Mouse (Mus musculus) ovary, adult 10 weeks (tissue): ENCODE data around the gene Lrrc8d. TPM values are rescaled to one million over a fixed set of nuclear protein-coding genes. Genes with fewer than 3 reads are reported as not detected.

Experiments
- polyA plus RNA-seq: library from polyadenylated mRNA; stranded (reverse); fragments of 350-450 nt; fragmentation: Illumina TruSeq; extraction: RNeasy Lipid Tissue Mini Kit (QIAGEN cat#74804); gene quantifications from one replicate; pipeline ENCODE4 v1.2.3, GENCODE M21; 2014

Lrrc8d gene
- 25.4 TPM for polyA plus RNA-seq

DNA sequence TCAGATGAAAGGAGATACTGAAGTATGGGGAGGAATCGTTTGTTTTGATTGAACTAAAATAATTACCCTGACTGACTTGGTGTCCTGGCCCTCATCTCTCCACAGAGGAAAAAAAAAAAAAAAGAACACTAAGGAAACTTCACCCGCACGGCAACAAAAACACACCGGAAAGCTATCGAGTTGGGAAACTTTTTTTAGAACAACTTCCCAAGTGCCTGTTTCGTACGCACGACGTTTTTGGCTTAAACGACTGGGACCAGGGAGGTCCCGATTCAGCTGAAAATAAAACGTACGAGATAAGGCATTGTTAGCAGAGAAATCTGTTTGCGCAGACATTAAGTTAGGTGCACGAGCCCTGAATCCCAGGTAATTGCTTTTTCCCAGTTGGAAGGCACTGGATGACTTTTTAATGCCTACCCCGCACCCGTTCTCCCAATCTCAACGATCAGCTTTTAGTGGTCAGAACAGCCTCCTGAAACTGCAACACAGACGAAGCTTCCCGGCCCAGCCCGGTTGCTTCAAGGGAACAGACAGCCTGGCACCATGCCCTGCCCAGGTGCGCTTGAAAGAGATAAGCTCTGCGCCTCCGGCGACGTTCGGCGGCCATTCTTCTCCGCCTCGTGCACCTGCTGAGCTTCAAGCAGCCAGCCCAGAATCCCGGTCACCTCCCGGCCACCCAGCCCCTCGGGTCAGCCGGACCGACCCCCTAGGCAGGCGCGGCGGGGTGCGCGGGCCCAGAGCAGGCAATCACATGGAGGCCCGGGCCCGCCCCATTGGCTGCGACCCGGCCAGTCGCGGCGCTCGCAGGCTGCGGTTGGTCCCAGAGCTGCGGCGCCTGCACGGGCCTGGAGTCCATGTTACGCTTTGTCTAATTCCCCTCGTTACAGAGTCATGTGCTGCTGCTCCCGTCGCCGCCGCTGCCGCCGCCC, at the start of gene Lrrc8d:
Gene Lrrc8d, plus strand, starts transcription at position 829 of the 929 bp plus-strand sequence.

DNA sequence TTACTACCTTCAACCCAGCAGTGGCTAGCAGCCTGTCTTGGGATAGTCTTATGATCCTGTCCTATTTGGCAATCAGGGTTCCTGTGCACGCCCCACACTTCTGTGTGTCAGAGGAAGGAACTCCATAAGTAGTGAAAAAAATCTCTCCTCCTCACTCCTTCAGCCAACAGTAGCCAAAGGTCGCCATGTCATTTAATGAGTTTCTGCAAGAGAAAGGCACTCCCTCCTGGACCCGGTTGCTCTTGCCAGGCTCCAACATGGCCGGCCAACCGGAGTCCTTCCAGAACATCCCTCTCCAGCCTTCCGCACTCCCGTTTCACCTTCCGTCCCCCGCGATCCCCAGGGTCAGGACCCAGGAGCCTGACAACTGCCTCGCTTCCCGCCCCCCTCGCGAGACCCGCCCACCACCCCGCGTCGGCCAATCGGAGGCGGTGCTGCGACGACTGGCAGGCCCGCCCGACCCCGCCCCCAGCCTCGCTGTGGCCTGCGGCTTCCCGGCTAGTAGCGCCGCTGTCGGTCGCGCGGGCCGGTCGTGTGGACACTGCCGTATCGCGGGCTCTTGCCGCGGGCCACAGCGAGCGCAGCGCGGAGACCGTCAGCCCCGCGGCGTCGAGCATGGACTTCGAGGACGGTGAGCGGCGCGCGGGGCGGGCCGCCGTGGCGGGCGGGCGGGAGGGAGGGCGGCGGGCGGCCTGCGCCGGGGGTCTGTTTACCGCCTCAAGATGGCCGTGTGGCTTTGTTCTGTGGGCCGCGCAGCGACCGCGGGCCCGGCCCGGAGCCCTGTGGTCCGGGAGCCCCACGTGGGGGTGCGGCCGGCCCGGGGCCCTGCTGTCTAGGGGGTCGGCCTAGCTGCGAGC, 176.5 kb downstream of the Lrrc8d start, which contains the start of gene Zfp326:
Gene Zfp326, plus strand, starts transcription at position 498 of the 857 bp plus-strand sequence.

Other genes starting within 250 kb of the Lrrc8d start
- gene Lrrc8c, start 180.6 kb upstream of the Lrrc8d start, polyA plus RNA-seq = 24.7 TPM
- 146 TPM for gene Zfp326, start 176.6 kb downstream of the Lrrc8d start, polyA plus RNA-seq